Mouse (Mus musculus) heart, embryonic 12.5 days (tissue): ENCODE measurements around the gene Lce1j. TPM values are rescaled to one million over a fixed set of nuclear protein-coding genes. Genes with fewer than 3 reads are reported as not detected.
"Not testable (repeated sequence)": the region's sequence is repeated elsewhere in the genome, so short reads cannot be mapped to it uniquely, and the experiment has no call there.

Experiments used
- ATAC-seq: fragments of 200-750 bp; cut with Nextera tagmentation; 2 replicates; pipeline ENCODE4 v1.8.0; 2017; ENCODE audit warnings: moderate TSS enrichment, moderate library complexity; ENCODE audit not compliant: insufficient number of reproducible peaks, low FRiP score
- H3K27ac ChIP-seq: fragments of 300-500 bp; sonication (generic); 2 replicates; pipeline ENCODE4 v1.5.1; 2016; ENCODE audit warnings: mild to moderate bottlenecking, moderate library complexity; ENCODE audit not compliant: poor library complexity, severe bottlenecking
- H3K27me3 ChIP-seq: fragments of 300-500 bp; sonication (generic); replicated peaks from 2 replicates; pipeline ENCODE4 v1.6.1; 2016; ENCODE audit warnings: mild to moderate bottlenecking, moderate library complexity
- H3K36me3 ChIP-seq: fragments of 300-500 bp; sonication (generic); 2 replicates; pipeline ENCODE4 v1.6.1; 2016; ENCODE audit warnings: mild to moderate bottlenecking, moderate library complexity
- H3K4me1 ChIP-seq: fragments of 300-500 bp; sonication (generic); replicated peaks from 2 replicates; pipeline ENCODE4 v1.6.1; 2016; ENCODE audit warnings: mild to moderate bottlenecking
- H3K4me2 ChIP-seq: fragments of 300-500 bp; sonication (generic); 2 replicates; pipeline ENCODE4 v1.6.1; 2016; ENCODE audit warnings: mild to moderate bottlenecking, moderate library complexity
- H3K4me3 ChIP-seq: fragments of 300-500 bp; sonication (generic); 2 replicates; pipeline ENCODE4 v1.5.1; 2016; ENCODE audit warnings: mild to moderate bottlenecking
- H3K9ac ChIP-seq: fragments of 300-500 bp; sonication (generic); 2 replicates; pipeline ENCODE4 v1.6.1; 2016; ENCODE audit warnings: mild to moderate bottlenecking, moderate library complexity
- H3K9me3 ChIP-seq: fragments of 300-500 bp; sonication (generic); replicated peaks from 2 replicates; pipeline ENCODE4 v1.6.1; 2016; ENCODE audit warnings: mild to moderate bottlenecking, moderate library complexity
- WGBS: fragments of 180-500 bp; shearing (Covaris S2); methylation state at CpG from one replicate; pipeline ENCODE4 v1.1.7; 2016; 5-methylcytosine and 5-hydroxymethylcytosine counted together
- polyA plus RNA-seq: library from polyadenylated mRNA; unstranded; fragments of >200 nt; fragmentation: Nextera tagmentation; extraction: Ambion mirVana; gene quantifications from 2 replicates; pipeline ENCODE4 v1.2.1, GENCODE M21; 2016

The Lce1j gene
- not detected in 2 replicates for polyA plus RNA-seq

DNA sequence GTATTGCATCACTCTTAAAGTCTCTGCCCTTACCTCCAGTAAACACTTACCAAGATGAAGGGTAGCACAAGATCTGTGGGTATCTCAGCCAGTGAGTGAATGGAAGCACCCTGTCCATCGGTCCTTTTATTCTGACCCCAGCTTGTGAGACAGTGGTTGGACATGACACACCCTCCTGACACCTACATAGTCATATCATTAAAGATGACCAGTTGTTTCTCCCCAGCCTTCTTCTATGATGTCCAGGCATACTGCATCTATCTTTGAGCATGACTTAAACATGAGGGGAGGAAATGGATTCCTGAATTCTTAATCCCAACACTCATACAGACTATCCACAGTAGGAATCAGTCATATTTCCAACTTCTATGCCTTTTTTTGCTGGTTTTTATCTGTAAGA, at the start of gene Lce1j:
Lce1j (minus strand) TSS at position 101 of the 400 bp plus-strand sequence.
- ATAC-seq = no peak
- WGBS = 79% methylated on average over 1 of the region's 1 CpGs
- H3K9me3 ChIP-seq = no peaks in the 10 kb centered on the region
- no peak within 1 kb of the TSS for H3K9ac ChIP-seq
- no peak within 1 kb of the TSS for H3K4me2 ChIP-seq
- no peak within 1 kb of the TSS for H3K4me3 ChIP-seq
- no peaks in the 10 kb centered on the region for H3K27me3 ChIP-seq
- H3K27ac ChIP-seq = no peak within 1 kb of the TSS
- no peaks in the 10 kb centered on the region for H3K36me3 ChIP-seq
- H3K4me1 ChIP-seq = no peaks in the 10 kb centered on the region

- Histone ChIP-seq H3K36me3 (no peaks in the 10 kb centered on the region), H3K27ac (no peak within 1 kb of the TSS), H3K27me3 (no peaks in the 10 kb centered on the region), H3K4me3 (no peak within 1 kb of the TSS), H3K9ac (no peak within 1 kb of the TSS), H3K4me1 (no peaks in the 10 kb centered on the region), H3K4me2 (no peak within 1 kb of the TSS), H3K9me3 (0 out of 2 replicates have a peak, but pooled peaks cover 4% of the 10 kb centered on the region)
- no peak for ATAC-seq
- 27% methylated on average over 1 of the region's 1 CpGs for WGBS
These were observed 36.8 kb upstream of the Lce1j start, which contains the start of gene Kprp for GRCm38 (mm10) chr3:92827108-92827507. TSS of gene Kprp (minus strand) at chr3:92827247.

GRCm38 (mm10) chr3:92825808-92826207, 35.5 kb upstream of the Lce1j start:
- Histone ChIP-seq H3K27ac (no peak overlapping the region), H3K4me2 (no peak overlapping the region), H3K36me3 (no peaks in the 10 kb centered on the region), H3K4me1 (no peaks in the 10 kb centered on the region), H3K27me3 (no peaks in the 10 kb centered on the region), H3K9ac (no peak overlapping the region), H3K4me3 (no peak overlapping the region), H3K9me3 (0 out of 2 replicates have a peak, but pooled peaks cover 4% of the 10 kb centered on the region)
- WGBS = 24% methylated on average over 1 of the region's 1 CpGs
- ATAC-seq = no peak

GRCm38 (mm10) chr3:92816036-92816435, 25.7 kb upstream of the Lce1j start:
- not testable (repeated sequence) for H3K9me3 ChIP-seq, H3K4me1 ChIP-seq, ATAC-seq, H3K9ac ChIP-seq, H3K27me3 ChIP-seq, H3K4me2 ChIP-seq, H3K36me3 ChIP-seq, H3K27ac ChIP-seq, H3K4me3 ChIP-seq
- WGBS = 83% methylated on average over 2 of the region's 2 CpGs

DNA sequence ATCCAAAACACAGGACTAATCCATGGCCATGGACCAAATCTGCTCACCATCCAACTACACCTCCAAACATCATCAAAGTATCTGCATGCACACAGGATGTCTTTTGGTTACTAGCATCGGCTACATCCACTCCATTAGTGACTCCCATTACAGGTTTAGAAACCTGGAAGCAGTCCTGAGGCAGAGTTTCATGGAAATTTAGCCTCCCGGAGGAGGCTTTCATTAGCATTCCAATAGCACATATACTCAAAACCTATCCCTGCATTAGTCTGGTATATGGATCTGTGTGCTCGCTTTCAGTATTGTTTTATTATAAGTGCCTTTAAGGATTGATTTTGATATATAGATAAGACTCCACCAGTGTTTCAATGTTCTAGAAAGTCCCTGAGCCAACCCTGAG, 25.3 kb upstream of the Lce1j start:
- Histone ChIP-seq H3K9ac (no peak overlapping the region), H3K9me3 (no peaks in the 10 kb centered on the region), H3K27me3 (no peaks in the 10 kb centered on the region), H3K4me2 (no peak overlapping the region), H3K4me1 (no peaks in the 10 kb centered on the region), H3K4me3 (no peak overlapping the region), H3K36me3 (no peaks in the 10 kb centered on the region), H3K27ac (no peak overlapping the region)
- no peak for ATAC-seq
- WGBS = 76% methylated on average over 3 of the region's 3 CpGs

DNA sequence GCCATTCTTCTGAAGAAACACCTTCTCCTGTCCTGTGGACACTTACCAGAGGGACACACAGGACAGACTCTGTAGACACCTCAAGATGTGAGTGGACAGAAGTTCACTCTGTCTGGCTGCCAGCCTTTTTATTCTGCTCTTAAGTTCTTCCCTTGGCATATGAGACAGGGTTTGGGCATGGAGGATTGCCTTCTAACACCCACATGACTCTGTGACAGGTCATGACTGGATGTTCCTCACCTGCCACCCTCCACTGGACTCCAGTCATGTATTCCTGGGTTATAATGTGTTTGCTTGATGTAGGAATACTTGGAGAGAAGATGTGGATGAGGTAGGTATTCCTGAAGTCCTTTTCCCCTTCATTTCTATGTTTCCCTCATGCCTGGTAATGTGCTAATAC, 17.5 kb upstream of the Lce1j start, which contains the start of gene Lce1k:
Lce1k (minus strand) TSS at position 101 of the 400 bp plus-strand sequence.
- no peaks in the 10 kb centered on the region for H3K36me3 ChIP-seq
- no peak for ATAC-seq
- H3K27me3 ChIP-seq = no peaks in the 10 kb centered on the region
- no peaks in the 10 kb centered on the region for H3K9me3 ChIP-seq
- H3K4me3 ChIP-seq = no peak within 1 kb of the TSS
- no peak within 1 kb of the TSS for H3K27ac ChIP-seq
- no peaks in the 10 kb centered on the region for H3K4me1 ChIP-seq
- no peak within 1 kb of the TSS for H3K9ac ChIP-seq
- no peak within 1 kb of the TSS for H3K4me2 ChIP-seq

DNA sequence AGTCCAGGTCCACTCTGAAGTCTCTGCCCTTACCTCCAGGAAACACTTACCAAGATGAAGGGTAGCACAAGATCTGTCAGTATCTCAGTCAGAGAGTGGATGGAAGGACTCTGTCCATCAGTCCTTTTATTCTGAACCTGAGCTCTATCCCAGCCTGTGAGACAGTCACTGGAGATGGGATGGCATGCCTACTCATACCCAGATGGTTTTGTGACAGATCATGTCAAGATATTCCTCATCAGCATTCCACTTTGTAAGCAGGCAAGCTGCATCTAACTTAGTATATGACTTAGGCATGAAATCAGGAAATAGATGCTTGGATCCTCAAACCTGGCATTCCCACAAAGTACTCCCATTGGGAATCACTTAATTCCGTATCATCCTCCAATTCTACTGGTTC, 11.5 kb downstream of the Lce1j start, which contains the start of gene Lce1i:
Lce1i (minus strand) TSS at position 101 of the 400 bp plus-strand sequence.
- no peak within 1 kb of the TSS for H3K4me2 ChIP-seq
- no peak within 1 kb of the TSS for H3K4me3 ChIP-seq
- WGBS = 67% methylated on average over 1 of the region's 1 CpGs
- H3K27ac ChIP-seq = no peak within 1 kb of the TSS
- H3K27me3 ChIP-seq = no peaks in the 10 kb centered on the region
- no peak for ATAC-seq
- no peaks in the 10 kb centered on the region for H3K9me3 ChIP-seq
- no peaks in the 10 kb centered on the region for H3K36me3 ChIP-seq
- no peak within 1 kb of the TSS for H3K9ac ChIP-seq
- H3K4me1 ChIP-seq = no peaks in the 10 kb centered on the region

DNA sequence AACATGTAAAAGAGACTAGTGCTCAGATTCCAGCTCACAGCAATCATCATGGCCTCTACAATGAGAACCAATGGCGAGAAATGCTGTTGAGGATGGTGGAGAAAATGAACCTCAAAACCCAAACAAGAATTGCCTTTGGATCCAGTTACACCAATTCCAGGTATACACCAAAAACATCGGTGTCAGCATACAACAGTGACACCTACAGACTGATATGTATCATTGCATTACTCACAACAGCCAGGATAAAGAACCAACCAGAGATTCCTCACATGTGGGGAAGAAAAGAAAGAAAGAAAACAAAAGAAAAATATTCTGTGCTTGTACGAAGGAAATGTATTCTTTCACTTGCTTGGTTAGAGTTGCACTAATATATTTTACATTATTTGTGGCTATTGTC, 18.7 kb downstream of the Lce1j start:
- Histone ChIP-seq H3K9me3 (no peaks in the 10 kb centered on the region), H3K4me3 (no peak overlapping the region), H3K36me3 (no peaks in the 10 kb centered on the region), H3K27me3 (no peaks in the 10 kb centered on the region), H3K4me2 (no peak overlapping the region), H3K9ac (no peak overlapping the region), H3K27ac (no peak overlapping the region), H3K4me1 (no peaks in the 10 kb centered on the region)
- no peak for ATAC-seq
- WGBS = 16% methylated on average over 3 of the region's 3 CpGs

- Histone ChIP-seq H3K4me3 (no peak within 1 kb of the TSS), H3K9me3 (no peaks in the 10 kb centered on the region), H3K27ac (no peak within 1 kb of the TSS), H3K9ac (no peak within 1 kb of the TSS), H3K4me1 (no peaks in the 10 kb centered on the region), H3K27me3 (no peaks in the 10 kb centered on the region), H3K4me2 (no peak within 1 kb of the TSS), H3K36me3 (no peaks in the 10 kb centered on the region)
- ATAC-seq = no peak
- WGBS = 88% methylated on average over 1 of the region's 1 CpGs
These were observed 25.3 kb downstream of the Lce1j start, which contains the start of gene Lce1h for GRCm38 (mm10) chr3:92764965-92765364. TSS of gene Lce1h (minus strand) at chr3:92765065.

GRCm38 (mm10) chr3:92753197-92753596, 37.1 kb downstream of the Lce1j start:
- no peaks in the 10 kb centered on the region for H3K9me3 ChIP-seq
- WGBS = 46% methylated on average over 3 of the region's 3 CpGs
- ATAC-seq = no peak
- no peak overlapping the region for H3K4me2 ChIP-seq
- H3K4me1 ChIP-seq = no peaks in the 10 kb centered on the region
- H3K9ac ChIP-seq = no peak overlapping the region
- no peaks in the 10 kb centered on the region for H3K36me3 ChIP-seq
- no peak overlapping the region for H3K4me3 ChIP-seq
- H3K27me3 ChIP-seq = no peaks in the 10 kb centered on the region
- no peak overlapping the region for H3K27ac ChIP-seq

GRCm38 (mm10) chr3:92752238-92752637, 38.1 kb downstream of the Lce1j start, which contains the start of gene Lce1g:
TSS of gene Lce1g (minus strand) at chr3:92752338.
- ATAC-seq = no peak
- H3K4me1 ChIP-seq = no peaks in the 10 kb centered on the region
- no peaks in the 10 kb centered on the region for H3K9me3 ChIP-seq
- WGBS = 70% methylated on average over 1 of the region's 1 CpGs
- H3K27ac ChIP-seq = no peak within 1 kb of the TSS
- H3K4me3 ChIP-seq = no peak within 1 kb of the TSS
- no peaks in the 10 kb centered on the region for H3K36me3 ChIP-seq
- H3K4me2 ChIP-seq = no peak within 1 kb of the TSS
- H3K27me3 ChIP-seq = no peaks in the 10 kb centered on the region
- H3K9ac ChIP-seq = no peak within 1 kb of the TSS

- WGBS = 61% methylated on average over 1 of the region's 1 CpGs
These were observed 51.3 kb downstream of the Lce1j start, which contains the start of gene Gm38119 for GRCm38 (mm10) chr3:92738996-92739395. TSS of gene Gm38119 (minus strand) at chr3:92739096.

More at GRCm38 (mm10) chr3:92738996-92739395, 51.3 kb downstream of the Lce1j start, which contains the start of gene Gm38119:
- Histone ChIP-seq H3K4me2 (no peak within 1 kb of the TSS), H3K27me3 (0 out of 2 replicates have a peak, but pooled peaks cover 2% of the 10 kb centered on the region), H3K4me1 (no peaks in the 10 kb centered on the region), H3K9me3 (no peaks in the 10 kb centered on the region), H3K9ac (no peak within 1 kb of the TSS), H3K36me3 (no peaks in the 10 kb centered on the region), H3K27ac (no peak within 1 kb of the TSS), H3K4me3 (no peak within 1 kb of the TSS)
- ATAC-seq = no peak
